Mouse (Mus musculus): ENCODE data around the gene Arl3.

Arl3 gene

DNA sequence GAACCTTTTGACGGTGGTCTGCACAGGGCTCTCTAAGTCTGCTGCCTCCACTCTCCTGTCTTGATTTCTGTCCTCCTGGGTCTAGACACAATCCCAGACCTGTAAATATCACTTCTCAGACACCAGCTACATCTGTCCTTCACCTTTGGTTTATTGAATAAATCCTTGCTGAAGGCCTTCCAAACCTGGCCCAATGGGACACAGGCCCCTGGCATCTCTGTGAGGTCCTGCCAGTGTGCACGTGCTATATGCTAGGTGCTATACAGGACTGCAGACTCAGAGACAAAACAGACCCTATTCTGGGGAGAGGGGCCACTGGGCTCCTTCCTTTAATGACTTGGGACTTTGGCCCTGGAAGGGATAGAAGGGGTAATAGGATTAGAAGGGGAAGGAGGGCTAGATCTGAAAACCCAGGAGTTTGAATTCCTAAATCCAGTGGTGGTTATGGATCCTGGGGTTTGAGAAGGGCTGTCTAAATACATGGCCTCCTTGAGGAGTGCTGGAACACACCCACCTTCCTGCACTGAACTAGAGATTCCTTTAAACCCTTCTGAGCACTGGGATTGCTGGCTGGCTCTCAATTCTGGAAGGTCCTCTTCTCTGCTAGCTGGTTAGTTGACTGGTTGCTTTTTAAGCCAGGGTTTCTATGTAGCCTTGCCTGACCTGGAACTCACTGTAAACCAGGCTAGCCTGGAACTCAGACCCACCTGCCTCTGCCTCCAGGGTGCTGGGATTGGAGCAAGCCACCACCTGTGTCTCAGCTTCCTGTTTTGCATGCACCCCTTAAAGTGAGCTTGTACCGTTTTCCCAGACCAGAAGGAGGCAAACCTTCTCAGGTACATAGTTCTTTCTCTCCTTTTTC, 56.1 kb downstream of the Arl3 start:
- no peak for DNase-seq

GRCm38 (mm10) chr19:46515287-46515821, 57.6 kb downstream of the Arl3 start:
- no peak for DNase-seq

DNA sequence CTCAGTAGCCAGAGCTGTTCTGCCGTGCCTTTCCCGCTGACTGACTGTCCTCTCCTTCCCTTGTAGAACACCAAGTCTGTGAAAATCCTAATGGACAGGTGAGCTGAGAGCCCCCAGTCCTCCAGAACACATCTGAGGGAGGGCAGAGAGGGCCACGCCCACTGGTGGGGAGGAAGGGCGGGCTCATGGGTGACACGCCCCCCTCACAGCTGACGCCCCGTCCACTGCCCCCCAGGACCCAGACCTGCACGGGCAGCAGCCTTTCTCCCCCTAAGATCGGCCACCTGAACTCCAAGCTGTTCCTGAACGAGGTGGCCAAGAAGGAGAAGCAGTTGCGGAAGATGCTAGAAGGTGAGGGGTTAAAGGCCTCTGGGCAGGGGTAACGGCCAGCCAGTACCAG, 58.6 kb downstream of the Arl3 start:
- no peak for DNase-seq

DNA sequence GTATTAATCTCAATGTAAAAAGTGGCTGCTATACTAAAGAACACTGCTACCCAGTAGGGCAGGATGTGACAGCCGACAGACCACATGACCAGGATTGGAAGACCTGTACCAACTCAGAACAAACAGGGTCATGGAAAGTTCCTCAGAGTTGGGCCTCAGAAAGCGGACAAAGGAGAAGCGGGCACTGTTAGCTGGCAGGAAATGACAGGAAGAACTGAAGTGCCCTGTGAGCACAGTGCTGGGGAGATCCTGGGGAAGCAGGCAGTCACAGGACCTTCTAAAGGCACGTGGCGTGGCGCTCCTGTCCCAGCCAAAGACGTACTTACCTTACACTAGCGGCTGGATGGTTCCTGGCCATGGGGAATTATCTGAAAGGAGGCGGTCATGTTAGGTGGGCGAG, 61.7 kb downstream of the Arl3 start:
- no peak for DNase-seq

DNA sequence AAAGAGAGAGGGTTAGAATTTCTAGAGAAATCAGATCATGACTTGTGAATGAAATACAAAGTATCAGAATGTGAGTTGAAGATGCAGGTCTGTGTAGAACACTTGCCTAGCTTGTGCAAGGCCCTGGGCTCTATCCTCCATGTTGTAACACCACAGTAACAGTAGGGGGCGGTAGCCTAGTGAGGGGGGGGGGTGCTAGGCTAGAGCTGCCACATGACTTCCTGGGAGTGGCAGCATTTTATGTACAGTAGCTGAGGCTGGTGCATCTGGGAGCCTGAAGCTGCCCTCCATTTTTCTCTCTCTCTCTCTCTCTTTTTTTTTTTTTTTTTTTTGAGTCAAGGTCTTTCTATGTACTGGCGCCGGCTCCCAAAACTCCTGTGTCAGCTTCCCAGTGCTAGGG, 62.2 kb downstream of the Arl3 start:
- no peak for DNase-seq

DNA sequence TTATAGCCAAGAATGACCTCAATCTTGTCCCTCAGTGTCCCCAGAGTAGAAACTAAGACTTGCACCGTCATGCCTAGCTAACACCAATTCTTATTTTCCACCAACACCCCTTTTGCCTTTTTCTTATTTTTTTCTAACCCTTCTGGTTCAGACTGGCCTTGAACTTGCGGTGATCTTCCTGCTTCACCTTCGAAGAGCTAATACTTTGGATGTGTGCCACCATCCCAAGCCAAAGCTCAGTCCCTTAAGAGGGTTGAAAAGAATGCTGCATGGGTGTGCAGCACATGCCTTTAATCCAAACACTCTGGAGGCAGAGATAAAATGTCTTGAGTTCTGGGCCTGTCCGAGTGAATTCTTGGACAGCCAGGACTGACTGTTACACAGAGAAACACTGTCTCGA, 62.6 kb downstream of the Arl3 start:
- DNase-seq = no peak

DNA sequence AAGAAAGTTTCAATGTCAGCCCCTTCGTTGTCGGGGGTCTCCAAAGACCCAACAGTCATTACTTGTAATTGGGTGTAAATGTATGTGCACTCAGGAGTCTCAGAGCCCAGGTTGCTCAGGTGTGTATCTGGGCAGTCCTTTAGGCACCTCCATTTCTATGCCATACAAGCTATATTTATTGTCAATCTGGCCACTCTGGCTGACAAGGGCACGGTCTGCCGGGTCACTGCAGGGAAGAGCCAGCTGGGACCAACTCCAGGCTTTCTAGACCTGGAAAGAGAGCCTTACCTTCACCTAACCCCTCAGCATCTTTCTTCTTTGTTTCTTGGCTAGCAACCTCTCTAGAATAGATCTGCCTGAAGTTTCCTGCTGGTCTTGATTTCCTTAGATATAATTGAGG, 63.3 kb downstream of the Arl3 start:
- DNase-seq = peak; percentile 59 to 71

GRCm38 (mm10) chr19:46509202-46509601, 63.8 kb downstream of the Arl3 start:
- DNase-seq = no peak

DNA sequence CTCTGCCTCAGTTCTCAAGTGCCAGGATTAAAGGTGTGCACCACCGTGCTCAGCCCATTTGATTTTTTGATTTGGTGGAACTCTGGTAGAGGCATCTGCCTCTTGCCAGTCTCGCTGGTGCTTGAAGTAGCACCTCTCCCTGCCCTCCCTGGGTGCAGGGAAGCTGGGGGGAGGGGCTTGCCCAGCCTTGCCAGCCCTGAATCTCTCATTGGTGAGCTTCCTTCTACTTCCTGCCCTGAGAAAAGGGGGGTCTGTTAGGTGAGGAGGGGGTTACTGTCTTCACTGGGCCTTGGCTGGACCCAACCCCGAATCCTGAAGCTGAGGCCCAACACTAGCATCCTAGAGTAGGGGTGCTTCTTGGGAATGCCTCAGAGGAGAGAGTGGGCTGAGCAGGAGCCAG, 64.3 kb downstream of the Arl3 start:
- no peak for DNase-seq

- DNase-seq = peak in 1 of 2 experiments; percentile 45
These were observed 65.2 kb downstream of the Arl3 start for GRCm38 (mm10) chr19:46507806-46508205.

GRCm38 (mm10) chr19:46507181-46507581, 65.8 kb downstream of the Arl3 start:
- DNase-seq = peak in 1 of 2 experiments; percentile 35

GRCm38 (mm10) chr19:46506372-46506717, 66.7 kb downstream of the Arl3 start:
- DNase-seq = peak in 1 of 2 experiments; percentile 15

- DNase-seq = peak in 1 of 2 experiments; percentile 18
These were observed 67.2 kb downstream of the Arl3 start for GRCm38 (mm10) chr19:46505646-46506371.

- DNase-seq = no peak
These were observed 68.1 kb downstream of the Arl3 start for GRCm38 (mm10) chr19:46504822-46505417.

DNA sequence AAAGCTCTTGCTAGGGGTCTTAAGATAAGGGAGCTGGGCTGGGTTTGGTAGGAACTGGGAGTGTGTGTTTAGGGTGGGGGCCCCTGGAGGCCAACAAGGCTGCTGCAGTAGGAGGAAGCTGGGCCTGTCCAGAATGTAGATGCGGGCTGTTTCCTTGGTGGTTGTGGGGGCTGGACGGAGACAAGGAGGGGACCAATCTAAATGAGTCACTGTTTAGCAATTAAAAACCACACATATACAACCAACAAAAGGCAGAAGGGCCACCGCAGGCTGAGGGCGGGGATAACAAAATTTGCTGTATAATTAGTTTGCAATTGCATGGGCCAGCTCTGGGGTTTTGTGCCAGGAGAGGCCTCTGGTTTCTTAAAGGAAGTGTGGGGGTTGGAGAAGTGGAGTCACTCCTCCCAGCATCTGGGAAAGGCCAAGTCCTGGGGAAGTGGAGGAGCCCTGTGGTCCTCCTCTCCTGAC, 68.9 kb downstream of the Arl3 start:
- DNase-seq = peak; percentile 47 to 49

GRCm38 (mm10) chr19:46503351-46504084, 69.5 kb downstream of the Arl3 start:
- peak; percentile 51 to 56 for DNase-seq

GRCm38 (mm10) chr19:46502471-46503166, 70.4 kb downstream of the Arl3 start:
- peak; percentile 89 to 90 for DNase-seq

DNA sequence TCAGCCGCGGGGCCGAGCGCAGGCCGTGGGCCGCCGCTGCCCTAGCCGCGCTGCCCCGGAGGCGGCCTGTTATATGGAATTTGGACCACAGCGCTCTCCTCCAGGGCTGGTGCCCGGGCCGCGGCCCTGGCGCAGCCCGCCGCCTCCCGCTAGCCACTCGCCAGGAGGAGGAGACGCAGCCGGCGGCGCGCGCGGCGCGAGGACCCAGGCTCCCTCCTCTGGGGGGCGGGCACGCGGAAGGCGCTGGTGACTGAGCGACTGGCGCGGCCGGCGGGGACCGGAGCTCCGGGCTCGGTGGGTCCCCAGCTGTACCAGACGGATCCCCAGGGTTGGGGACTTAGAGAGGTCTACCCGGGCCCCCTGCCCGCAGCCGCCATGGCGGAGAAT, 70.9 kb downstream of the Arl3 start:
- peak; percentile 83 to 85 for DNase-seq

GRCm38 (mm10) chr19:46501401-46502068, 71.5 kb downstream of the Arl3 start, which contains the start of gene Trim8:
Trim8 (plus strand) TSS chr19:46501702.
- peak; percentile 86 to 88 for DNase-seq

- DNase-seq = peak; percentile 65 to 77
These were observed 72.2 kb downstream of the Arl3 start for GRCm38 (mm10) chr19:46500581-46501341.
